Mouse (Mus musculus) heart, postnatal 14 days (tissue): ENCODE data around the gene Gigyf2. TPM values are rescaled to one million over a fixed set of nuclear protein-coding genes. Genes with fewer than 3 reads are reported as not detected.

ENCODE experiments used
- DNase-seq, 2 experiments: peaks; one replicate each; pipeline ENCODE4 v3.0.0; 2021 to 2022
- intact Hi-C: fragments of 180-260 bp; cut with DNase I; formaldehyde crosslinking; loops from one replicate; pipeline ENCODE4 v1.15.1; 2025
- long read RNA-seq, 2 experiments: library from polyadenylated mRNA; stranded (forward); transcript quantifications; one replicate each; pipeline ENCODE4 v2.0.0; 2021
- total RNA-seq, 2 experiments: library from RNA; stranded (reverse); gene quantifications; 2 replicates each; pipeline ENCODE4 v1.2.3; 2021

Gigyf2 gene
- 10 to 100 TPM; 48.0 to 49.4 TPM for total RNA-seq
- long read RNA-seq, experiment 1, full-length matches to known transcripts, result 6 of 6 reads
- long read RNA-seq, experiment 1, partial matches to known transcripts, result 0 of 6 reads
- long read RNA-seq, experiment 1, other reads (novel, unspliced or antisense), result 0 of 6 reads
- long read RNA-seq, experiment 2, full-length matches to known transcripts, result 3 of 5 reads
- long read RNA-seq, experiment 2, partial matches to known transcripts, result 1 of 5 reads
- long read RNA-seq, experiment 2, other reads (novel, unspliced or antisense), result 1 of 5 reads

DNA sequence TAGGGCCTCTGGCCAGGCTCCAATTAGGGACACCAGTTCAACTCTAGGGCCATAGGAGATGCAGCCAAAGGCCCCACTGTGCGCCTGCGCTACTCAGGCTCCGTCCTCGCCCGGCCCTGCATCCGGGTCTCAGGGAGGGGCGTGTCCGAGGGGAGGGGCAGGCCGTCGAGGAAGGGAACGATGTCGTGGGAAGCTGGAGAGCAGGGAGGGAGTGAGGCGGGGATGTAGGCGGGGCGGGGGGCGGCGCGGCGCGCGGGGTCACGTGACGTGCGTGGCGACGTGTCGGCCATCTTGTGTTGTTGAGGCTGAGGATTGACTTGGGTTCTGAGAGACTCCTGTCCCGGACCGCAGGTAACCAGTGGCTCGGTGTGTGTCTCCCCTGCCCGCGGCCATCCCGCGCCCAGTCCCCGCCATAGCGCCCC is at the start of gene Gigyf2:
Gene Gigyf2, plus strand, starts transcription at position 257 of the 422 bp plus-strand sequence.
- intact Hi-C loops, result no loop called here
- DNase-seq, result peak; percentile 96 to 98

- no peak for DNase-seq
- intact Hi-C loops, result no loop called here
Measured at GRCm38 (mm10) chr1:87280281-87280680, 46.5 kb upstream of the Gigyf2 start.

- DNase-seq, result no peak
- intact Hi-C loops, result no loop called here
Measured at GRCm38 (mm10) chr1:87281599-87282412, 45.0 kb upstream of the Gigyf2 start.

- no peak for DNase-seq
- intact Hi-C loops, result no loop called here
Measured at GRCm38 (mm10) chr1:87282413-87282788, 44.4 kb upstream of the Gigyf2 start.

GRCm38 (mm10) chr1:87283410-87283960 is 43.3 kb upstream of the Gigyf2 start:
- no peak for DNase-seq
- intact Hi-C loops, result no loop called here

DNA sequence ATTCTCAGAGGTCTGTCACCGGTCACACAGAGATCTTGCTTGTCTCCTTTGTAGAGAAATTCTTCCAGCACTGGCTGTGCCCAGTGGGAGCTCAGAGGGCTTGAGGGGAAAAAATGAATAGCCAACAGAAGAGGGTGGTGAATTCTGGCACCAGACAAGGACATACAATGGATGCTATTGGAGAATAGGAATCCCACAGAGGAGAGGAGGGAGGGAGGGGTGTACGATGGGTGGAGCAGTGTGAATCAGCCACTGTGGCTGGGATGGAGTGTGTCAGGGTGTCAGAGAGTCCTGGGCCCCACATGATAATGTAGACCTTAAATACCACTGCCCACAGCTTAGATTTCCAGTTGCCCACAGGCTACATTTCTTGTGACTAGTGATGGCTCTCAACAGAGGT is 39.7 kb upstream of the Gigyf2 start:
- no peak for DNase-seq

GRCm38 (mm10) chr1:87291416-87291815 is 35.4 kb upstream of the Gigyf2 start:
- peak; percentile 31 to 62 for DNase-seq
- intact Hi-C loops, result loop anchor here (5.0 kb wide), 1 partner anchor 119 kb away; no protein-coding TSS in a partner anchor

More for the DNA sequence above, 39.7 kb upstream of the Gigyf2 start:
- intact Hi-C loops, result no loop called here

DNA sequence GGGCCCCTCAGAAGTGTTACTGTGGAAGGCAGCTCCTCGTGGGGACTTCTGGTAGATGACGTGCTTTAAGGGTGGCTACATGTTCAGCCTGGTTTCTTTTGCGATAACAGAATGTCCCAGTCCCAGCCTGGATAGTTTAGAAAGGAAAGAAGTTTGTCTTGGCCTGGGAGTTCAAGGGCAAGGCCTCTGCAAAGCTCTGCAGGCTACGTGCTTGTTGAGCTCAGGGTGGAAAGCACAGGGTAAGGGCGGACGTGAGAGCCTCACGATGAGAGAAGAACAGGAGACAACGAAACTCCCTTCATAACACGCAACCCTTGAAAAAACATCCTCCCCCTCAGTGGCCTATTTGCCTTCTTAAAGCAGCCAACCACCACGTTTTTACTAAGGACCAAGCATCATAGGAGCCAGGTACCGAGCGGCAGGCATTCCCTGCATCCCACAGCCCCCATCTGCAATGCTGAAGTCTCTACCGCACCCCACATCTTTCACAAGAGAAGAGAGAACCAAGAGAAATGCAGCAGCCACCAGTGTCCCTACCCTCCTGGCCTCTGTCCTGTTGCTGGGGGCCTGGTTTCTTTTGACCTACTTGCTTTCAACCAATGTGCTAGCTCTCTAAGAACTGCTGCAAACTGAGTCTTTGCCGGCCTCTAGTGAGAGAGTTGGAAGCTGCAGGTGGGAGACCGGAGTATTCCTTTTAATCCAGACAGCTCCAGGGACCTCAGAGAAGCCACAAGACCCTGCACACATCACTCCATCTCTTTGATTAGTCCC is 34.2 kb upstream of the Gigyf2 start:
- DNase-seq, result peak; percentile 55 to 66
- intact Hi-C loops, result loop anchor here (2.0 to 5.0 kb wide), 2 partner anchors 46 to 120 kb away; no protein-coding TSS in a partner anchor

DNA sequence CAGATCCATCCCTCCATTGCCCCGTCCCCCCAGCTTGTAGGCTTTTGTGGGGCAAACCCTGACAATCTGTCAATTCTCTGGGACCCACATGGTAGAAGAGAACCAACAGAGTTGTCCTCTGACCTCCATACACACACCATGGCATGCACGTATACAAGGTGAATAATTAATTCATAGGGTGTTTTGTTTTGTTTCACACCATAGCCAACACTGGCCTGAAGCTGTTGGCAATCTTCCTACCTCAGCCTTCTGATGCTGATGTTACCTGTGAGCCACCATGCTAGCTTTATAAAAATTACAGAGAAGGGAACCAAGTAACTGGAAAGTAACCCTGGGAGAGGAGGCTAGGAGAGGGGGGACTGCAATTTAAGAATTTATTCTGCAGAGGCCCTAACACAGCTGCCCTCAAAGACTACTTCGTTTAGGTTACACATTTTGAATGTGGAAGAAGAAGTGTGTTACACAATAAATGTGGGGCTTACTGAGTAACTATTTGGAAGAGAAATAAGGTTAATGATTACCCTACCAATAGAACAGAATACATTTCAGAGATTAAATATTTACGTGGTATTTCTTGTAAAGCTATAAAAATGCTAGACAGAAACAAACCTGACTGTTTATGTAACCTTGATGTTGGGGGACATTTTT is 32.6 kb upstream of the Gigyf2 start:
- no peak for DNase-seq
- intact Hi-C loops, result loop anchor here (5.0 kb wide), 1 partner anchor 122 kb away; no protein-coding TSS in a partner anchor

GRCm38 (mm10) chr1:87294951-87295350 is 31.8 kb upstream of the Gigyf2 start:
- intact Hi-C loops, result loop anchor here (5.0 kb wide), 1 partner anchor 123 kb away; no protein-coding TSS in a partner anchor

GRCm38 (mm10) chr1:87297346-87297925 is 29.4 kb upstream of the Gigyf2 start:
- DNase-seq, result no peak
- intact Hi-C loops, result no loop called here

More at GRCm38 (mm10) chr1:87294951-87295350, 31.8 kb upstream of the Gigyf2 start:
- no peak for DNase-seq

- DNase-seq, result no peak
- intact Hi-C loops, result no loop called here
Measured at GRCm38 (mm10) chr1:87300360-87301286, 26.2 kb upstream of the Gigyf2 start.

- intact Hi-C loops, result no loop called here
- DNase-seq, result no peak
Measured at GRCm38 (mm10) chr1:87301971-87302370, 24.8 kb upstream of the Gigyf2 start.

DNA sequence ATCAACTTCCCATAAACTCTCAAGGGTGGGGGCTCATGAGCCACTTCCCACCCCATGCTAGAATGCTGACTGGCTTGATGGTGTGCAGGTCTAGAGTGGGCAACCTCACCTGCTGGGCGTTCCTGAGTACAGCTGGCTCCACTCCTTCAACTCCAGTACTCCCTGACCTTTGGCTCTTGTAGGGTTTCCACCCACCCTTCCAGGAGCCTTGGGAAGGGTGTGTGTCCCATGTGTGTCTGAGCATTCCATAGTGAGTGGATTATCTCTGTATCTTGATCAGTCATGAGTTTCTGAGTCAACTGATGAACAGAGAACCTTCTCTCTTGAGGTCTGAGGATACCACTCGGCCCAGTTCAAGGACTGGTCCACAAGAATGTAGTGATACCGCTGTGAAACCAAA is 17.8 kb upstream of the Gigyf2 start:
- intact Hi-C loops, result no loop called here
- no peak for DNase-seq

GRCm38 (mm10) chr1:87309621-87310020 is 17.2 kb upstream of the Gigyf2 start:
- intact Hi-C loops, result no loop called here
- DNase-seq, result no peak

- intact Hi-C loops, result no loop called here
- DNase-seq, result no peak
Measured at GRCm38 (mm10) chr1:87312681-87313080, 14.1 kb upstream of the Gigyf2 start.

- DNase-seq, result no peak
- intact Hi-C loops, result no loop called here
Measured at GRCm38 (mm10) chr1:87313116-87313515, 13.7 kb upstream of the Gigyf2 start.

DNA sequence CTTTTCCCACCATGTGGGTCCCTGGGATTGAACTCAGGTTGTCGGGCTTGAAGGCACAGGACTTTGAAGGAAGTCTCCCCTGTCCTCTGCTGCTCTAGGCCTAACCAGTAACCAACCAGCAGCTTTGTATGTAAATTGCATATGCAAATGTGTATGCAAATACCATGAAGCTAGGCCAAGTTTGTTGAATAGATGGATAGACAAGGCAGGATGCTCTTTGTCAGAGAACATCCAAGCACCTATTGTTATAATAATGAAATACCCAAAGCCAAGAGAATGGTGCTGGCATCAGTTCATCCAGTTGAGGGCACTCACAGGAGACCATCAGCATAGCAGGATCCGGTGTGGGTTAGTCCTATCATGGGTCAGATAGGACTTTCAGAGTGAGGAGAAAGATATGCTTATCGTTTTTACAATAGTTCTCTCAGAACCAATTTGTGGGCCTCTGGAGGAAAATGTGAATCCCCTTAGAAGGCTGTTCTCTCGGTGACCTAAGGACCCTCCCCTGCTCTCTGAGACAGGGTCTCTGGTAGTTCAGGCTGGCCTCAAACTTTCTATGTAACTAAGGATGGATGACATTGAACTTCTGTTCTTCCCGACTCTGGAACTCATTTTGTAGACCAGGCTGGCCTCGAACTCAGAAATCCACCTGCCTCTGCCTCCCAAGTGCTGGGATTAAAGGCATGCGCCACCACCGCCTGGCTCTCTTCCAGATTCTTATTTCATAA is 12.8 kb upstream of the Gigyf2 start:
- no peak for DNase-seq
- intact Hi-C loops, result no loop called here
